Mouse (Mus musculus): ENCODE measurements around the gene Ccnl1.

The Ccnl1 gene

DNA sequence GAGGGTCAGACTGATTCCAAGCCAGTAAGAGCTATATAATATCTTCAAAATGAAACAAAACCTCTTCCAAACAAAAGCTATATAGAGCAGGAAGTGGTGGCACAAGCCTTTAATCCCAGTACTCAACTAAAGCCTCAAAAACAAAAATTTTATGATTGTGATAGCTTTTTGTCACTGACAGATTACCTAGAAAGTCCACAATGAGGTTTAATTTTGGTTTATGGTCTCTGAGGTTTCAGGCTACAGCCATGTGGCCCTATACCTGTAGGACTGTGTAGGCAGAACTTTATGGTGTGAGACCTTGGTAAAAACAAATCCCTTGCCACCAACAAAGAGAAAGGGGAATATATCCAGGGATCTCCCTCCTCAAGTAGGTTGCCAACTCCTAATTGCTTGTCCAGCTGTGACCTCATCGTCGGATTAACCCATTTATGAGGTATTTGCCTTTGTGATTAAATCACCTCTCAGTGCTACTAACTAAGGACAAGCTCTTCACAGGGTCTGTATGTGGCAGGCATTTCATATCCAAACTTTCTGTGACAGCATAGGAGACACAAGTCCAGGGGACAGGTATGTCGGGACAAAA, 1.5 kb upstream of the Ccnl1 start:
- DNase-seq (ENCODE audit: low spot score in 2 of 2) = no peak

DNA sequence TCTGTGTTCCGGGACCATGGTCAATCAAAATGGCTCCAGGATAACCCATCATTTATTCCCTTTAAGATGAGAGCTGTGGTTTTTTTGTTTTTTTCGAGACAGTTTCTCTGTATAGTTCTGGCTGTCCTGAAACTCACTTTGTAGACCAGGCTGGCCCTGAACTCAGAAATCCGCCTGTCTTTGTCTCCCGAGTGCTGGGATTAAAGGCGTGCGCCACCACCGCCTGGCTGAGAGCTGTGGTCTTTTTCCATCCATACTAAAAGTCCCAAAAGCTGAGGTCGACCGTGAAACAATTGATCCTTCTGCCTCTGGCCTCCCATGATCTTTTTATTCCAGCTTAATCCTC, 764 bp upstream of the Ccnl1 start:
- DNase-seq (ENCODE audit: low spot score in 2 of 2) = no peak

DNA sequence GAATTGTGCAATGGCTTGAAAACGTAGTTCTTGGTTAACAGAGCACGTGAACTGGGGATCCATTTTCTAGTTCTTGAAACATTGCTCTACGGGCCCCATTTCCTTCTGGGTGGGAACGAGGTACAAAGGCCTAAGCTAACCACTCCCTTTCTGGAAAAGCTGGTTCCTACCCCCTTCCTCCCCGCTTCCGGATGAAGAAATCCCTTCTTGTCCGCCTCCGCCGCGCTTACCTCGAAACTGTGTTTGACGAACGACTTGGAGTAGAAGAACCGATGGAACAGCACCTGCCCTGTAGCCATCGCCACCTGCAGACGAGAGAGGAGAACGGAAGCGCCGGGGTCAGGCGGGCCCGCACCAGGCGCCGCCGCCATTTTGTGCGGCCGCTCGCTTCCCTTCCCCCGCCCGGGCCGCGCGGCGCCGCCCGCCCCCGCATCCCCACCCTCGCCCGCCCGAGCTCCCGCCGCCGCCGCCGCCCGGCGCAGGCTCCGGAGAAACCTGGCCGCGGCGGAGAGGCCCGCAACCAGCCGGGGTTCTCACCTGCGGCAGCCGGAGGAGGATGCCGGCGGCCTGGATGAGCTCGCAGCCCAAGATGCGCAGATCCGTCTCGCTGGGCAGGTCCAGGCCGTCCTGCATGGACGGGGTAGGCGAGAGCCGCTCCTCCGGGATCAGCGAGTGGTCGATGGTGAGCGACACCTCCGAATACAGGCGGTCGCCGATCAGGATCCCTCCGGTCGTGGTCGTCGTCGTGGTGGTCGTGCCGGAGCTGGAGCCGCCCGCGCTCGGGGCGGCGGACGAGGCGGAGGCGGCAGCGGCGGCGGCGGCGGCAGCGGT, 563 bp downstream of the Ccnl1 start:
- DNase-seq (ENCODE audit: low spot score in 2 of 2) = peak; percentile 28 to 30

DNA sequence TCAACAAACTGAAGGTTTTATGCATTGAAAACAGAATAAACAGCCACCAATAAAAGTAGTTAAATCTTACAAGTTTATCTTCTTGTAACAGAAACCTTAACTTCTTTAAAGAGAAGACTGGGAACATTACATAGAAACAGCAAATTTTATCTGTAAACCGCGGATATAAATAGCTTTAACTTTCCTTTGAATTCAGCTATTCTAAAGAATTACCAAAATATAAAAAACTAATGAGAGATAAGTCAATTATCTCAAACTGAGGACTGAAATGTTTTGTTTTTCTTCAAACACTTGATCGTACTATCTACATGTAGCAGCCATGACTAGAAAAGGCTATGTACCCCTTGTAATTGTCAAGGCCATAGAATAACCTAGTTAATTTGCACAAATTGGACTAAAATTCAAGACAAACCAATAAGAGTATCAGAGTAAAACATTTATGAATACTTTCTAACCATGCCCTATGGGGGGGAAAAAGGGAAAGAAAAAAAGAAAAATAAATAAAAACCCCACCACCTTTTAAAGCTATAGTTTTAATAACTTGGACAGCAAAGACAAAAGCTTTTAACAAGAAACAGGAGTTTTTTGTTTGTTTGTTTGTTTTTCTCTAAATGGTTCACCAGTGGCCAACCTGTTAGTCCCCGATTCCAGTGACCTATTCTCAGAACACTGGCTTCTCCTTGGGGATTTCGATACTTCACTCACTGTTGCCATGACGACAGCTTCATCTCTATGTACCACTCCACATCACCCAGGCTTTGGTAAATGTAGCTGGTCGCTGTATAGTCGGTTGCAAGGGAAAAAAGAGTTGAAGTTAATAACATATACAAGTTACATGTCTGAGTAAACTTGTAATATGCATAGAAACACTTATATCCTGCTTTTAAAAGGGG, 3.3 kb downstream of the Ccnl1 start:
- DNase-seq (ENCODE audit: low spot score in 2 of 2) = no peak

DNA sequence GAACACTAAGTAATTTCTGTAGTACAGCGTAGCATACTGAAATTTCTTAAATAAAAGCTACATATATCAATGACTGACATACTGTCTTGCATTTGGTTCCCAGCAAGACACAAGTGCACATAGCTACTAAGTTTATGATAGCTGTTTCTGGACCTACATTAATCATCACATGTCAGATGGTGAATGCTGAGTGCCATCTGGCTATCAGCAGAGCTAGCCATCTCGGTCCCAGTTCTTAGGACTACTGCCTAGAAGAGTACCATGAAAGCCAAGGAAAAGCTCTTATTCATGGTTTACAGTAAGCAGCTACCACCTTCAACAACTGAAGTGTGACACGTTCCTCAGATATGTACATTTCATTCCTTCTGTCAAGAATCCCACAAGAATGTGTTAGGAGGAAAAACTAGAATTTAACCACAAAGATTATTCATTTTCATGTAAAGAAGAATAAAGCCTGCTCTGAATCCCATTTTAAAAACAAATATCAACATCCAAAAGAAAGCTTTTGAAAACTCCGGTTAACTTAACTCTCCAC, 7.2 kb downstream of the Ccnl1 start:
- no peak for DNase-seq (ENCODE audit: low spot score in 2 of 2)

DNA sequence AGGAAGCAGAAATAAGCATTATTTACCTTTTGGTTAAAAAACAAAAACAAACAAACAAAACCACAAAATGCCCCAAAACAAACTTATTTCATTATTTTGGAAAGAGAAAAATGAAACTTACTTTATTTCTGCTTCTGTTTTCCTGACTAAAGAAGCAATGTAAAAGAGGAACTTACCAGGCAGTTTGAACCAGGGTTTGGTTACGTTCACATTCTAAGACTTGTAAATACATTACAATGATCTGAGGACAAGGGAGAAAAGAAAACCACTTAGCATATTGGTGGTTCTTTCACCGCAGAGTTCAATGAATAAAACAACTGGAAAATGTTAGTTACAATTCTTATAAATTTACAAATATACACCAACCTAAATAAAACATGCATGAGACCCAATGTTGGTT, 7.7 kb downstream of the Ccnl1 start:
- DNase-seq (ENCODE audit: low spot score in 2 of 2) = no peak

DNA sequence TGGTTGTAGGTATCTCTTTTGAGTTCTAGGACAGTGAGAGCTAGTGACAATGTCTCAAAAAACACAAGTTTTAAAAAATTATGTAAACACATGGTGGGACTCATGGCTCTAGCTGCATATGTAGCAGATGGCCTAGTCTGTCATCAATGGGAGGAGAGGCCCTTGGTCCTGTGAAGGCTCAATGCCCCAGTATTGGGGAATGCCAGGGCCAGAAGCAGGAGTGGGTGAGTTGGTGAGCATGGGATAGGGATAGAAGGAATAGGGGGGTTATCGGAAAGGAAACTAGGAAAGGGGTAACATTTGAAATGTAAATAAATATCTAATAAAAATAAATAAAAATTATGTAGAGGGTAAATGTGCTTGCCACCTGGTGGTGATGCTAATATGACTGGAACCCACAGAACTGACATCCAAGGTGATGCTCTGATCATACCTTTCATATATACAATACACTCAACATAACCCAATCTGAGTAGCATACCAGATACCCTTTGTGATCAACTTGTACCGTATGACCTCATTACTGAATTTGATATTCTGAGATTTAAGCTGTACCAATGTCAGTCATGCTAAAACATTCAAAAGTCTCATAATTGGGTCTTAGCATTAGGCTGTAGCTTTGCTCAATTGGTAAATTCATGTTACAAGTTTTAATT, 12.6 kb downstream of the Ccnl1 start:
- DNase-seq (ENCODE audit: low spot score in 2 of 2) = no peak

DNA sequence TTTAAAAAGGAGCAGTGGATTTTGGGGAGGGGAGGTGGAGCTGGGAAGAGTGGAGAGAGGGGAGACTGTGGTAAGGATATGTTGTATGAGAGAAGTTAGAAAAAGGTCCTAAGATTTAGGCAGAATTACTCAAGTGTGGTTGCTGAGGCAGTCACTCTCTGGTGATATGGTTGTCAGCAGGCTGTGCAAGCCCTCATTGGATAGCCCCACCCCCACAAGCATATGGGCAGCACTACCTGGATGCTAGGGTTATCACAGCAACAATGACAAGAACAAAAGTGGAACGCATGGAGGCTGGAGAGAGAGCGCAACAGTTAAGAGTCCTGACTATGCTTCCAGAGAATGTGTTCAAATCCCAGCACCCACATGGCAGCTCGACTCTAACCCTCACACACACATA, 13.3 kb downstream of the Ccnl1 start:
- DNase-seq (ENCODE audit: low spot score in 2 of 2) = no peak

DNA sequence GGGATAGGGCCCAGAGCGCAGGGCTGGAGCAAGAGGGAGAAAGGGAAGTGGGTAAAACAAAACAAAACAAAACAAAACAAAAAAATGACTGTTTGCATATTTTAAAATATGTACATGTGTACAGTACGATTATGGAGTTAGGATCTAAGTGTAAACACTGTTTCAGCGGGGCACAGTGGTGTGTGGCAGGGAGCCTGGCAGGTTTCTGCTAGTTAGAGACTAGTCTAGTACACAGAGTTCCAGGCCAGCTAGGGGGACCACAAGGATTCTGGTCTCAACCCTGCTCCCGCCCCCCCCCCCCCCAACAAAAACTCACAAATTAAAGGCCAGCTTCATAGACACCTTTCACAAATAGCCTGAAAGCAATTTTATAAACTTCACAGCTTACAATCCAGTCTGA, 14.6 kb downstream of the Ccnl1 start:
- DNase-seq (ENCODE audit: low spot score in 2 of 2) = no peak

DNA sequence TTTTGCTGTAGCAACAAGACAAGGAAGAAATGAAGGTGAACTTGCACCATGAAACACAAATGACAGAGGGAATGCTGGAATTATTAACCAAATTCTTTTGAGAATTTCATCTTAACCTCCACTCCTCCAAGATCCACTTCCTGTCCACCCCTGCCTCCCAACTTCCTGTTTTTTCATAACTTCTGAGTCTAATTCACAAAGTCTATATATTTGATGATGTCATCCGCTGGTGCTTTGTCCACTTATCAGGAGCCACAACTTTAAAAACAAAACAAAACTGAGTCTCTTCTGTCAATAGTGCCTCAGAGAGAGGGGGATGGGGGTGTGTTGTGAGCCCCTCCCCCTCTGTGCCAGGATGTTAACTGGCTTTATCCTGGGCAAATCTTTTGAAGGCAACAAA, 17.0 kb downstream of the Ccnl1 start:
- no peak for DNase-seq (ENCODE audit: low spot score in 2 of 2)

DNA sequence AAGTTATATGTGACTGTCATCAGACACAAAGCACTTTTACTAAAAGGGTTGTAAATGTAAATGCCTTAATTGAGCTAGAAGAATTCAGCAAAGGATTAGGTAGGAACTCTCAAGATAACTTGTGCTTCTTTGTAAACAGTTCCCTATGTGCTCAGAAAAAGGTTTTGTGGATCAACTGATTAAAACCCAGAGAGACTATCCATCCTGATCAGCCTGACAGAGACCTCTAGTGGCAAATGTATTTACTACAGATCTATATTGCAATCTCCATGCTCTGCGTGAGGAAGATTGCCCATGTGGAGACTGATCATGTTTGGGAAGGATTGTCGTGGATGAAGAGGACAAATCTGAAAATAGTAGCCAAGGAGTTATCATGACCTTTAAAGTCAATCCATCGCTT, 19.8 kb downstream of the Ccnl1 start:
- no peak for DNase-seq (ENCODE audit: low spot score in 2 of 2)

DNA sequence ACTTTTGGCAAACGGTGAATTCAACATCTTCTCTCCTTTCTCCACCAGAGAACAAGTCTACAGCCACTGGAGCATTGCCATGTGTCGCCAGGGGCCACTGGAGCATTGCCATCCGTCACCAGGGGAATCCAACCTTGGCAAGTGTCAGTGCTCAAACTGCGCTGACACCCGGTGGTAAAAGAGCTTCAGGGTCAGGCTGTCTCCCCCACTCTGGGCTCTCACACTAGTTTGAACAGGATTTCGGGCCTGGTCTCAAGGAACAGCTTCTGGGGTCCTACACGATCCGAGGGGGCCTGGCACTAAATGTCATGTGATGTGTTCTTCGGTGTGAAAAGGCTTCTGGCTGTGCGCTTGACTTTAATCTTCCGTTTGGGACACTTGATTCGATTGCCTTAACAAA, 21.7 kb downstream of the Ccnl1 start:
- DNase-seq (ENCODE audit: low spot score in 2 of 2) = no peak

DNA sequence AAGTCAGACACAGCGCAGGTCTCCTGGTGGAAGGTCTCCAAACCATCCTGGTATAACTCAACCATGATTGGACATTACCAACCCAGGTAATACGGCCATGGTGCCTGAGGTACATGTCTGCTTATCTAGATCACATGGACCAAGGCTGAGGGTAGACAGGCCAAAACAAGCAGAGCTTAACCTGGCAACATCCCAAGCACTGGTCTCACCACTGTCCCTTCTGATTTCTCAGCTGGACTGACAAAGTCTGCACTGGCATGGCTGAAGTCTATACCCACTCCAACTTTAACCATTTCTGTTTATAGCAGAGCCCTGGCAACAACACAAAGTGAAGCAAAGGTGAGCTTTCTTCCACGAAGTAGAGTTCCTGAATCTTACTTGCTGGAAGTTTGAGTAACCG, 22.9 kb downstream of the Ccnl1 start:
- no peak for DNase-seq (ENCODE audit: low spot score in 2 of 2)

DNA sequence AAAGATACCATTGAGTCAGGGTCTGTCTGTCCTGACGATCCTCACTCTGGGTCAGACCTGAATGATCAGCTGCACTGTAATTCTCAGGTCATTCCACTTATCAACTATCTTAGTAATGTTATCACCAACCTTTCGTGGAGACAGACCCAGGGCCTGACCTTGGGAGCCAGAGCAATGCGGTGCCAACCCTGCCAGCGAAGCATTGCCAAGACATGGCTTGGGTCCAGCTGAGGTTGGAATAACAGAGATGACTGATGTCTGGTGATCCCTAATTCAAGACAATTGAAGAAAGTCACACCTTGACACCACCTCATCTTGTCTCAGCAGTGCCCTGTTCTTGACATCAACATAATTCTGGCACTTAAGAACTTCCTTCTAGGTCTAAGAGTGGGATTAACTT, 24.3 kb downstream of the Ccnl1 start:
- DNase-seq (ENCODE audit: low spot score in 2 of 2) = no peak

DNA sequence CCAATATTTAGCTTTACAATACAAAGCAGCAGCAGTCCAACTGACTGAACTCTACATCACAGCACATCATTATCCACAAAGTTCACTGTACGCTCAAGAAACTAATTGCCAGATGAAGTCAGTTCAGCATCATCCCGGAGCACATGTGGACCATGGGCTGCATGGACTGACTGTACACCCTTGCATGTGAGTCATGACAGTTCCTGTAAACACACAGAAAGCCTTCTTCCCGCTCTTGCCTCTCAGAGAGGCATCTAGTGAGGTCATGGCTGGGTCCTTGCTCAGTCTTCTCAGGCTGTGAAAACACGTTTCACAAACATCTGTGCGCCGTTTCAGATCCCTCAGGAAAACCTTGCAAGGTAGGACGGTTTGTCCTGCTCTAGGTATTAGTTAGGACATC, 26.5 kb downstream of the Ccnl1 start:
- DNase-seq (ENCODE audit: low spot score in 2 of 2) = no peak

DNA sequence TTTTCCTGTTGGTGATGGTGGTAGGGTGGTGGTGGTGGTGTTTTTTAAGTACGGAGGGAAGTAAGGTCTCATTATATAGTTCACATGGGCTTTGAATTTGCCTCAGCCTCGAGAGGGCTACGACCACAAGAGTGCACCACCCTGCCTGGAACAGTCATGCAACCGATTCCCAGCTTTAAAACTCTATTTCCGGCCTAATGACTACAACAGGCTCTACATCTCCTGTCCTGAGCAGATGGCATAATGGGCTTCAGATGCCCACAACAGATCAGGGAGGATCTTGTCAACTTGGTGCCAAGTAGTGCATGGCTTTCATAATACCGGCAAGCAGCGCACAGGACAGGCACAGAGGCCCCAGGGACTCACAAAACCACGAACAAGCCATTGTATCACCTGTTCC, 27.4 kb downstream of the Ccnl1 start:
- no peak for DNase-seq (ENCODE audit: low spot score in 2 of 2)

DNA sequence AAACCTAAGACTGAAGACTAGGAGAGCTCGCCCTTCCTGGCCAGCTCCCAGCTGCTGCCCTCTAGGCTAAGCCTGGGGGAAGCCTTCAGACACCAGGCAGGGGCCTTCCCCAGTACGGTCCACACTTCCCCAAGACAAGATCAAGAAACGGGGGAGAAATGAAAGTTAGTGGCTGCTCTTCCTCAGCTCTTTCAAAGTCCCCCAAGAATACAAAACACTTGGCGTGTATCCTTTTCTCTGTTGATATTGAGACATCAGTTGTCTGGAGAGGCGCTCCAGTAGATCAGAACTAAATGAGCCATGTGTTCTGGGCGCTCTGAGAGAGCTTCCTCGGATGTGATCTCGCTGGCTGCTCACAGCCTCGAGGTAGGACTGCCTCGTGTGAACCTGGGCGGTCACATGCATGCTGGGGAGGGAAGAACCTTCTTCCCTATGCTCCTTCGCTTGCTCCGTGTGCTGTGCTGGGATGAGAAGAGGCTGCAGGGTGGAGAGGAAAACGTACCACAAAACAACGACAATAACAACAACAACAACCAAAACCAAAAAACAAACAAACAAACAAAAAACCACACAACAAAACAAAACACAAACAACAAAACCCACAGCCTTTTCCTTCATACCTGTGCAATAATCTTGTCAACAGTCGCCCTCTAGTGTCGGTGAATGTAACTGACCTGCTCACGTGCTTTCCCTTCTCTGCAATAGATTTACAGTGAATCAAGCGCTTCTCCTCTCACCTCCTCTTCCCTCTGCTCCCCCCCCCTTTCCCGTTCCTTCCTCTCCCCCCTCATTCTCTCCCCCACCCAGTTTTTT, 28.0 kb downstream of the Ccnl1 start:
- peak; percentile 39 to 69 for DNase-seq (ENCODE audit: low spot score in 2 of 2)

DNA sequence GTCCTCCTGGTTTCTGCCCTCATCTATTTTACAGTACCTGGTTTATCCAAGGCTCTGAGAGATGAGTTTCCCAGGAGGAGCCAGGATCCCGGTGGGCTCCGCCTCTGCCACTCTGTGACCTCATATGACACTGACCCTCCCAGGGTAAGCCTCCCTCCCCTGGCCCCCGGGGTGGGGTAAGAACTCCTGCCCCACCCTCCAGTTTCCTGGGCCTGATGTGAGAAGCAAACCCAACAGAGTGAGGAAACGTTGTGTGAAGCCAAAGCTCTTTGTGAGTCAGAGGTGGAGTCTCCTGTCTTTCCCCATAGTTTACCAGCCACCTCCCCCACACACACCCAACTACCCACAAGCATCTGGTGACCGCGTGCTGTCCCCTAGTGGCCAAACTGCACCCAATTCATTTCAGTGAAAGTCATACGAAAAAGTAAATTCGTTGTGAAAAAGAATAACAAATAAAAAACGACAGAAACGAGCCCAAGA, 28.7 kb downstream of the Ccnl1 start:
- DNase-seq (ENCODE audit: low spot score in 2 of 2) = peak; percentile 54 to 60

DNA sequence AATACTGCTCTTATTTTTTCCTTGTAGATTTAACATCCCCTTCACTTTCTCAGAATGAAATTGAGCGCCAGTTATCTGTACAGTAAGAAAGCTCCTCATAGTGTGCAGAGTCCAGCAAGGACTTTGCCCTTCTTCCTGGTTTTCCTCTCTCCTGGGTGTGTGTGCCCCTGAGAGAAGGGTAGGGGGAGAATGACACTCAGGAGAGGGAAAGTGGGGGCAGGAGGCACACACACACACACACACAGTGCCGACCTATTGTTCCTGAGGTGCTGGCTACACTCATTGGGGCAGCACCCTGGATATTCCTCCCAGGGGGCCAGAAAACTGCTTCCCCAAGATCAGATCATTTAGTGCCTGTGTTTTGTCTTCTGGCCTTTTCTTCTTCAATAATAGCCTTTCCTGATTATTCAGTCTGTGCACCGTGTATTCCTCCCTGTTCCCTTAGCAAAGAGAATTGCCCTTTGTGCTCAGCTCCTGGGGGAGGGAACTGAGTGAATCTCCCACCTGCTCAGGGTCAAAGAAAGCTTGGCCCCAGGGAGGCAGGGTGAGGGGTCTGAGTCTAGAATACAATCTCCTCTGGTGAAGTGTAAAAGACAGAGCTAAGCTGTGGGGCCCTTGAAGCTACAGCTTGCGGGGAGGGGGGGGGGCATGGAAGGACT, 29.3 kb downstream of the Ccnl1 start:
- no peak for DNase-seq (ENCODE audit: low spot score in 2 of 2)

DNA sequence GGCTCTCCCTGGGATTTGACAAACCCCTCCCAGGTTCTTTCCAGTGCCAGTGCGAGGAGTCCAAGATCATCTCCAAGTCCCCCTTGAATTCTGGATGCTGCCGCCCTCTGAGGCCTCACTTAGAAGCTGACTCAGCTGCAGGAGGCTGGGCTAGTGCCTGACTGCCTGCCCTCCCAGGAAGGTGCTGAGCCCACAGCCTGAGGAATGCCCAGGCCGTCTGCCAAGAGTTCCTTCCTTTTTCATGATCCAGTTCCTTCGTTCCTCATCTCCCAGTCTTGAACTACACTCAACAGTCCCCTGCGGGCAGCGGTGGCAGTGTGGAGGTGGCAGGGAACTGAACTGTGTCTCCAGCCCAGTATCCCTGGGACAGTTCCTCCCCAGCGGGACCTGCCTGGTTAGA, 30.4 kb downstream of the Ccnl1 start:
- DNase-seq (ENCODE audit: low spot score in 2 of 2) = peak in 1 of 2 experiments; percentile 24

Measured in frontal cortex, postnatal 14 days (tissue).